Mouse (Mus musculus) thymus, adult 2 months (tissue): ENCODE data around the gene Klrg1.

Experiments used
- CTCF ChIP-seq: fragments of 200-500 bp; IDR thresholded peaks from 2 replicates; pipeline ENCODE4 v1.5.1; 2012; ENCODE audit warnings: mild to moderate bottlenecking, control low read depth, low read length, moderate library complexity, borderline replicate concordance; ENCODE audit not compliant: control insufficient read depth, poor library complexity, insufficient read depth; ENCODE audit errors: extremely low read depth
- POLR2A ChIP-seq: fragments of 200-500 bp; IDR thresholded peaks from 2 replicates; pipeline ENCODE4 v1.6.1; 2012; ENCODE audit warnings: mild to moderate bottlenecking, low read length, control low read depth, moderate library complexity; ENCODE audit not compliant: control insufficient read depth, poor library complexity, insufficient read depth; ENCODE audit errors: extremely low read depth

DNA sequence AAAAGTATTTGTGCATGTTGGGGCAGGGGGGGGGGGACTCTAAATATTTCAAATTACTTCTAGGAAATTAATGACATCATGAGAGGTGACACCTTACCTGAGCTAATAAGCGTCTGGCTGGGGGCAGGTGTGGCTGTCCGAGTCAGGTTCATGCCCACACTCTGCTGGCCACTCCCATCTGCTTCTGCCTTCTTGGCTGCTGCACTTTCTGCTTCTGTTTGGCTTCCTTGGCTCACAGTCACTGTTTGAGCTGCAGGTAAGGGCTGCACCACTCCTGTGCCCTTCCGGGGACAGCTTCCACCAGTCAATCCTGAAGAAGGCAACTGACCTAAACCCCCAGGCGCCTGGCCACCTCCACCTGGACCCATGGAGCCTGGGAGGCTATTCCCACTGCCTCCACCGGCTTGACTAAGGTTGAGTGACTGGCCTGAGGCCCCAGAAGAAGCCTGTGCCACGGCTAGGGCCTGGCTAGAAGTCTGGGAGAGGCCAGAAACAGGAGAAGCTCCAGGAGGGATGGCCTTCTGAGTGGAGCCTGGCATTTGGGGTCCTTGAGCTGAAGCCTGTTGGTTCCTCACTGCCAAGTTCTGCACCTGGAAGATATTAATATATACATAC, 42.8 kb upstream of the Klrg1 start:
- no peak for TF ChIP-seq CTCF
- TF ChIP-seq POLR2A = no peak
